ENCODE assay signal across 8 mouse cellular contexts in the genomic region with DNA sequence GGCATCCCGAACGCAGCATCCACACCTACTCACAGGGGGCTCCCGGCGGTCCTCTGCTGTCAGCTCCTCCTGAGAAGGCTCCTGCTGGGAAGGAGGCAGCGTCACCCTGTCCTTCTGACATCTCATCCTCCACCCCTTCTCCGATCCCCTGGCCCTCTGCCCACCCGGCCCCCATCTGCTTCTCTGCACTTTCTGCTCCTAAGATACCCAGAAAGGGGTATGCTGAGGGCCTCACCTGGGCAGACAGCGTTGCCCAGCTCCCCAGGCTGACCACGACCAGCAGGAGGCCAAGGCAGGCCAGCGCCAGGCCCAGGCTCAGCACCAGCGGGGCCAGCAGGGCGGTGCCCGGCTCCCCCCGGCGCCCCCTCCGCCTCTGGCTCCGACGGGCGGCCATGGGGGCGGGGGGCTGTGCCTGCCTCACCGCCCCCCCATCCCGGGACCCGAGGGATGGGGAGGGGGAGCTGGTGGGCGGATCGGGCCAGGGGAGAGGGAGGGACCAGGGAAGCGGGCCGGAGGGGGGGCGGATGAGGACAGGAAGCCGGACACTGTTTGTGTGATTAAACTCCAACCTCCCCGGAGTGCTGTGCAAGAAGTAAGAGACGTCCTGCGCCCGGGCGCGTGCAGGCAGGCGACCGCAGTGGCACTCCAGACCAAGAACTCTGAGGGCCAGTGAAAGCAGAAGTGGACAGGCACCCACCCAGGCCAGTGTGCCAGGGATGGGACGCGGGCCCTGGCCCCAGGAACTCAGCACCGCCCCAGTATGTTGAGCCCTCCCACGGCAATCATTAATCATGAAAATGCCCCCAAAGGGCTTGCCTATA. TPM values are rescaled to one million over a fixed set of nuclear protein-coding genes. Genes with fewer than 3 reads are reported as not detected.
DNase-seq lines count a peak whose midpoint lies in the region; ATAC-seq and TF ChIP-seq lines count a peak whose summit lies in the region.

Gene Tnfsf12 (minus strand): TSS at position 489 of the 821 bp plus-strand sequence.
Gene Tnfsfm13 (minus strand): TSS at position 738 of the 821 bp plus-strand sequence.

- H3K4me2 ChIP-seq in embryonic facial prominence, embryonic 14.5 days (ENCODE audit: low read depth, low read length) = peak within 1 kb of the TSS; percentile 93
- H3K4me2 ChIP-seq in heart, embryonic 13.5 days = peak within 1 kb of the TSS; percentile 89
- H3K4me2 ChIP-seq in kidney, embryonic 15.5 days = peak within 1 kb of the TSS; percentile 91
- H3K4me2 ChIP-seq in lung, postnatal 0 days (replicated peaks; ENCODE audit: low read depth, low read length) = peak within 1 kb of the TSS; percentile 85
- peak within 1 kb of the TSS; percentile 92 for H3K4me2 ChIP-seq in neural tube, embryonic 15.5 days

- H3K4me3 ChIP-seq in ES-E14 (ENCODE audit: insufficient read depth in 1 of 2, low read depth in 1 of 2, low read length in 2 of 2, poor library complexity in 1 of 2, severe bottlenecking in 1 of 2) = peak within 1 kb of the TSS; percentile 55 to 66
- H3K4me3 ChIP-seq in embryonic facial prominence, embryonic 14.5 days (ENCODE audit: low read depth, low read length) = peak within 1 kb of the TSS; percentile 55
- peak within 1 kb of the TSS; percentile 67 for H3K4me3 ChIP-seq in heart, embryonic 13.5 days
- peak within 1 kb of the TSS; percentile 61 for H3K4me3 ChIP-seq in kidney, embryonic 15.5 days (replicated peaks)
- H3K4me3 ChIP-seq in lung, postnatal 0 days (ENCODE audit: low read depth, low read length) = peak within 1 kb of the TSS; percentile 64
- H3K4me3 ChIP-seq in neural tube, embryonic 15.5 days (replicated peaks) = peak within 1 kb of the TSS; percentile 47

- H3K36me3 ChIP-seq in ES-E14 (ENCODE audit: control insufficient read depth, insufficient read depth, low read length, poor library complexity, severe bottlenecking) = peaks cover 8% of the 10 kb centered on the region; the same call in 1 of the 2 replicates
- H3K36me3 ChIP-seq in embryonic facial prominence, embryonic 14.5 days (ENCODE audit: control insufficient read depth, insufficient read depth, low read length) = no peaks in the 10 kb centered on the region
- no peaks in the 10 kb centered on the region for H3K36me3 ChIP-seq in heart, embryonic 13.5 days
- no peaks in the 10 kb centered on the region for H3K36me3 ChIP-seq in kidney, embryonic 15.5 days
- H3K36me3 ChIP-seq in lung, postnatal 0 days (ENCODE audit: insufficient read depth, low read length) = 0 out of 2 replicates have a peak, but pooled peaks cover 6% of the 10 kb centered on the region
- H3K36me3 ChIP-seq in neural tube, embryonic 15.5 days = no peaks in the 10 kb centered on the region

- peaks cover 7 to 32% of the 10 kb centered on the region in 2 experiments for H3K4me1 ChIP-seq in ES-E14 (ENCODE audit: control insufficient read depth in 2 of 2, insufficient read depth in 2 of 2, low read length in 2 of 2, poor library complexity in 1 of 2)
- no peaks in the 10 kb centered on the region for H3K4me1 ChIP-seq in embryonic facial prominence, embryonic 14.5 days (ENCODE audit: control insufficient read depth, insufficient read depth, low read length)
- H3K4me1 ChIP-seq in heart, embryonic 13.5 days = peaks cover 32% of the 10 kb centered on the region
- H3K4me1 ChIP-seq in kidney, embryonic 15.5 days = peaks cover 25% of the 10 kb centered on the region
- H3K4me1 ChIP-seq in lung, postnatal 0 days (ENCODE audit: insufficient read depth, low read depth, low read length) = peaks cover 7% of the 10 kb centered on the region; the same call in 1 of the 2 replicates
- peaks cover 15% of the 10 kb centered on the region for H3K4me1 ChIP-seq in neural tube, embryonic 15.5 days

- H3K27ac ChIP-seq in ES-E14 (ENCODE audit: insufficient read depth, low read depth, low read length, poor library complexity, severe bottlenecking) = peak within 1 kb of the TSS; percentile 59
- peak within 1 kb of the TSS; percentile 79 for H3K27ac ChIP-seq in embryonic facial prominence, embryonic 14.5 days (replicated peaks; ENCODE audit: low read depth, low read length)
- peak within 1 kb of the TSS; percentile 72 for H3K27ac ChIP-seq in heart, embryonic 13.5 days (replicated peaks)
- H3K27ac ChIP-seq in kidney, embryonic 15.5 days = peak within 1 kb of the TSS; percentile 91
- H3K27ac ChIP-seq in lung, postnatal 0 days (ENCODE audit: low read length) = peak within 1 kb of the TSS; percentile 87
- peak within 1 kb of the TSS; percentile 33; the same call in 1 of the 2 replicates for H3K27ac ChIP-seq in neural tube, embryonic 15.5 days (replicated peaks)

- H3K9me3 ChIP-seq in ES-E14 (ENCODE audit: control insufficient read depth, insufficient read depth, low read depth, low read length) = no peaks in the 10 kb centered on the region
- no peaks in the 10 kb centered on the region for H3K9me3 ChIP-seq in embryonic facial prominence, embryonic 14.5 days (ENCODE audit: control insufficient read depth, low read length)
- no peaks in the 10 kb centered on the region for H3K9me3 ChIP-seq in heart, embryonic 13.5 days
- 0 out of 2 replicates have a peak, but pooled peaks cover 3% of the 10 kb centered on the region for H3K9me3 ChIP-seq in kidney, embryonic 15.5 days (replicated peaks)
- no peaks in the 10 kb centered on the region for H3K9me3 ChIP-seq in lung, postnatal 0 days (ENCODE audit: low read length)
- no peaks in the 10 kb centered on the region for H3K9me3 ChIP-seq in neural tube, embryonic 15.5 days (replicated peaks)

- in situ Hi-C loops in ES-E14 (cut with MboI; ENCODE audit: low sequenced_read_pairs in 2 of 2, unreplicated experiment in 2 of 2) = no loop called here

- WGBS in embryonic facial prominence, embryonic 14.5 days = 3% methylated on average over 30 of the region's 41 CpGs
- WGBS in heart, embryonic 13.5 days = 4% methylated on average over 38 of the region's 41 CpGs
- WGBS in kidney, embryonic 15.5 days = under 1% methylated on average over 37 of the region's 41 CpGs
- WGBS in lung, postnatal 0 days = 3% methylated on average over 28 of the region's 41 CpGs
- WGBS in neural tube, embryonic 15.5 days = 4% methylated on average over 32 of the region's 41 CpGs

- DNase-seq in ES-E14 (ENCODE audit: low read depth, low spot score) = no peak
- DNase-seq in adrenal gland, postnatal 25 days = peak; percentile 77
- DNase-seq in embryonic facial prominence, embryonic 14.5 days (ENCODE audit: low spot score) = peak; percentile 68
- DNase-seq in lung, postnatal 0 days (ENCODE audit: low spot score) = peak; percentile 85
- DNase-seq in T-cell, adult 2 months (ENCODE audit: low spot score) = no peak

- TF ChIP-seq EP300 in lung, postnatal 0 days (IDR thresholded peaks at IDR 0.05) = no peak

- TF ChIP-seq CTCF in lung, postnatal 0 days (IDR thresholded peaks at IDR 0.05) = peak; percentile 53

- H3K9ac ChIP-seq in ES-E14 (ENCODE audit: insufficient read depth, low read depth, low read length, poor library complexity, severe bottlenecking) = peak within 1 kb of the TSS; percentile 78
- peak within 1 kb of the TSS; percentile 86 for H3K9ac ChIP-seq in embryonic facial prominence, embryonic 14.5 days (ENCODE audit: low read depth, low read length)
- H3K9ac ChIP-seq in heart, embryonic 13.5 days = peak within 1 kb of the TSS; percentile 91
- H3K9ac ChIP-seq in kidney, embryonic 15.5 days = peak within 1 kb of the TSS; percentile 79
- peak within 1 kb of the TSS; percentile 87 for H3K9ac ChIP-seq in lung, postnatal 0 days (replicated peaks; ENCODE audit: low read depth)
- H3K9ac ChIP-seq in neural tube, embryonic 15.5 days (replicated peaks) = peak within 1 kb of the TSS; percentile 63

- no peaks in the 10 kb centered on the region for H3K27me3 ChIP-seq in embryonic facial prominence, embryonic 14.5 days (replicated peaks; ENCODE audit: control insufficient read depth, insufficient read depth, low read length)
- no peaks in the 10 kb centered on the region for H3K27me3 ChIP-seq in heart, embryonic 13.5 days (replicated peaks)
- no peaks in the 10 kb centered on the region for H3K27me3 ChIP-seq in kidney, embryonic 15.5 days
- no peaks in the 10 kb centered on the region for H3K27me3 ChIP-seq in lung, postnatal 0 days (replicated peaks; ENCODE audit: insufficient read depth, low read length)
- no peaks in the 10 kb centered on the region for H3K27me3 ChIP-seq in neural tube, embryonic 15.5 days (replicated peaks)

- peak; percentile 80 for ATAC-seq in embryonic facial prominence, embryonic 14.5 days (ENCODE audit: low read depth)
- ATAC-seq in heart, embryonic 13.5 days (ENCODE audit: extremely low read depth, insufficient number of reproducible peaks, low FRiP score, low TSS enrichment) = peak; percentile 75
- ATAC-seq in kidney, embryonic 15.5 days (replicated peaks; ENCODE audit: low FRiP score) = peak; percentile 86
- peak; percentile 87 for ATAC-seq in lung, postnatal 0 days
- peak; percentile 31; the same call in 1 of the 2 replicates for ATAC-seq in neural tube, embryonic 15.5 days (ENCODE audit: low FRiP score)

TF ChIP-seq in ES-E14, 5 proteins besides CTCF, POLR2A, EP300 and RAD21:
- TF ChIP-seq ZNF384 (IDR thresholded peaks at IDR 0.05; ENCODE audit: low read depth, low read length) = no peak
- TF ChIP-seq HCFC1 (IDR thresholded peaks at IDR 0.05; ENCODE audit: borderline replicate concordance, insufficient read depth, low read length) = no peak
- no peak for TF ChIP-seq CHD2 (IDR thresholded peaks at IDR 0.05; ENCODE audit: low read depth, low read length)
- TF ChIP-seq ZC3H11A (IDR thresholded peaks at IDR 0.05; ENCODE audit: borderline replicate concordance, low read depth, low read length) = no peak
- no peak for TF ChIP-seq MAFK (IDR thresholded peaks at IDR 0.05; ENCODE audit: insufficient read depth, low read depth, low read length)
TF ChIP-seq in ES-E14: peak in this region for 0.

RNA-seq across cellular contexts. Expression of gene Tnfsf12, which starts in this region (rescaled TPM):
- total RNA-seq in ES-E14 (2012; rRNA removed) = 8.7 and 16.1 TPM in 2 replicates
- 16.6 and 25.6 TPM in 2 replicates for total RNA-seq in adrenal gland, postnatal 25 days (2021)
- 13.0 and 16.6 TPM in 2 replicates for polyA plus RNA-seq in embryonic facial prominence, embryonic 14.5 days (2014; fragmentation: Nextera tagmentation; extraction: Ambion mirVana)
- 4.7 and 5.7 TPM in 2 replicates for polyA plus RNA-seq in heart, embryonic 13.5 days (2015; fragmentation: Nextera tagmentation; extraction: Ambion mirVana)
- 9.1 and 11.1 TPM in 2 replicates for polyA plus RNA-seq in kidney, embryonic 15.5 days (2015; fragmentation: Nextera tagmentation; extraction: Ambion mirVana)
- 12.0 and 13.6 TPM in 2 replicates for polyA plus RNA-seq in lung, postnatal 0 days (2015; fragmentation: Nextera tagmentation; extraction: Ambion mirVana)
- polyA plus RNA-seq in neural tube, embryonic 15.5 days (2015; fragmentation: Nextera tagmentation; extraction: Ambion mirVana) = 4.1 and 5.3 TPM in 2 replicates

RNA-seq across cellular contexts. Expression of gene Tnfsfm13, which starts in this region (rescaled TPM):
- total RNA-seq in ES-E14 (2012; rRNA removed) = 13.7 and 19.9 TPM in 2 replicates
- 3.8 and 4.6 TPM in 2 replicates for total RNA-seq in adrenal gland, postnatal 25 days (2021)
- polyA plus RNA-seq in embryonic facial prominence, embryonic 14.5 days (2014; fragmentation: Nextera tagmentation; extraction: Ambion mirVana) = 6.0 and 6.6 TPM in 2 replicates
- polyA plus RNA-seq in heart, embryonic 13.5 days (2015; fragmentation: Nextera tagmentation; extraction: Ambion mirVana) = 3.3 and 3.4 TPM in 2 replicates
- 4.5 and 7.0 TPM in 2 replicates for polyA plus RNA-seq in kidney, embryonic 15.5 days (2015; fragmentation: Nextera tagmentation; extraction: Ambion mirVana)
- polyA plus RNA-seq in lung, postnatal 0 days (2015; fragmentation: Nextera tagmentation; extraction: Ambion mirVana) = 11.9 and 13.1 TPM in 2 replicates
- 1.8 and 2.3 TPM in 2 replicates for polyA plus RNA-seq in neural tube, embryonic 15.5 days (2015; fragmentation: Nextera tagmentation; extraction: Ambion mirVana)

Comparison
In these comparisons a context has a peak if more than half of its experiments do, and no peak if none do; other contexts are left out.
1. DNase-seq: peak in adrenal gland, postnatal 25 days (single experiment), embryonic facial prominence, embryonic 14.5 days (single experiment) and lung, postnatal 0 days (single experiment); none in ES-E14 (single experiment) and T-cell, adult 2 months (single experiment).
2. H3K27ac ChIP-seq: peak in every context shown above with its lines; median percentile 91 in kidney, embryonic 15.5 days; 87 in lung, postnatal 0 days; 79 in embryonic facial prominence, embryonic 14.5 days; 72 in heart, embryonic 13.5 days; 59 in ES-E14; 33 in neural tube, embryonic 15.5 days.
3. ATAC-seq: peak in every context shown above with its lines; median percentile 87 in lung, postnatal 0 days; 86 in kidney, embryonic 15.5 days; 80 in embryonic facial prominence, embryonic 14.5 days; 75 in heart, embryonic 13.5 days; 31 in neural tube, embryonic 15.5 days.
4. Peak in every context shown above with its lines, with median percentiles within 50 percentile points of each other: H3K4me3 ChIP-seq, H3K9ac ChIP-seq and H3K4me2 ChIP-seq.